Mouse (Mus musculus) heart, postnatal 36 days (tissue): ENCODE measurements around the gene Jun. TPM values are rescaled to one million over a fixed set of nuclear protein-coding genes. Genes with fewer than 3 reads are reported as not detected.
A peak's percentile ranks its signal among the peaks of the same experiment; 100 is the strongest.

Source experiments
- DNase-seq, 2 experiments: peaks; one replicate each; pipeline ENCODE4 v3.0.0; 2021 to 2022
- intact Hi-C: fragments of 180-260 bp; cut with DNase I; formaldehyde crosslinking; loops from one replicate; pipeline ENCODE4 v1.15.1; 2025
- total RNA-seq, 2 experiments: library from RNA; stranded (reverse); gene quantifications; 2 replicates each; pipeline ENCODE4 v1.2.3; 2021

Jun gene
- total RNA-seq, result 10 to 100 TPM; 46.7 to 63.5 TPM

- intact Hi-C loops, result loop anchor here (2.0 to 5.0 kb wide), 7 partner anchors 29 to 690 kb away; partner anchors contain the start of gene Fggy
- peak; percentile 99 for DNase-seq
Observed at GRCm38 (mm10) chr4:95052025-95052899, at the start of gene Jun. Gene Jun, minus strand, starts transcription at chr4:95052222.

- DNase-seq, result no peak
- intact Hi-C loops, result no loop called here
Observed at GRCm38 (mm10) chr4:95101684-95102083, 49.7 kb upstream of the Jun start.

DNA sequence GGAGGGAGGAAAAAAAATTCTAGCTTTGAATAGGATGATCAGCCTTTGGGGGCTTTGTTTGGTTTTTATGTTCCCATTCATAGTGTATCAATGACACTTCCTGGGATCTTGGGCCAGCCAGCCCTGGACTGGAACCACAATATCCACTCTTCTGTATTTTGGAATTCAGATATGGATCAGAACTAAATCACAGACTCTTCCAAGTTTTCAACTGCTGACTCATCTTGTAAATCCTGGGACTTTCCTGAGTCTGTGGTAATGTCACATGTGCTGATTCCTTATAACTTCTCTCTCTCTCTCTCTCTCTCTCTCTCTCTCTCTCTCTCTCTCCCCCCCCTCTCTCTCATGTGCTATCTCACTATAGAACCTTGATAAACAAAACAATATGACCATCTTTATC lies 48.7 kb upstream of the Jun start:
- intact Hi-C loops, result no loop called here
- no peak for DNase-seq

DNA sequence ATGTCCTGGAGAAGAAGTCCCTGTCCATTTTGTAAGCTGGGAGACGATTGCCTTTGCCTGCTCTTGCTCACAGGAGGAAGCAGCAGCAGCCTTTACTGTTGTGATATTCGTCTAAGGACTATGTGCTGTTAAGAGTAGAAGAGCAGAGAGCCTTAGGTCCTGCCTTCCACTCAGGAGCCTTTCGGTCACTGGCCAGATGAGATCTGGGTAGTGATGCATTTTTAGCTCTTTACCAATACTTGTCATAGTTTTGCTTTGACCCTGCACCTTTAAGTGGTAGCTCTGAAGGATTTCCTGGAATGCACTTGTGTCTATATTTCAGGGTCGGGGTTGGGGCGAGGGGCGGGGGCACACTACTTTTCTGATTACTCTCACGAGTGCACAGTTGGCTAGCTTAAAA lies 47.4 kb upstream of the Jun start:
- intact Hi-C loops, result no loop called here
- no peak for DNase-seq

DNA sequence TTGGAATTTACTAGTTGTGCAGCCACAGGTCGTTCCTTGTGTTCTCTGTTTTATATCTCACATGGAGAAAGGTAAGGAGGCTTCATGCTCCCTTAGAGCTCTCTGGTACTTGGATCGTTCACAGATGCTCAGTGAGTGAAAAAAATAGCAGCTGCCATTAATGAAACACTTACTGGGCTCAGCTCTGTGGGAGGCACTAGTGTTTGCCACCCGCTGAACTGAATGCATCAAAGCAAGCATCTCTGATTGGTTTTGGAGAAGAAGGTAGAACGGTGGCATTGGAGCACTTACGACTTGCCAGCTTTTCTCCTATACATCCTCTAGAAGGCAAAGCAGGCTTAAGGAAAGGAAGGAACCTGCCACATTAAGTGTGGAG lies 46.7 kb upstream of the Jun start:
- DNase-seq, result no peak
- intact Hi-C loops, result no loop called here

DNA sequence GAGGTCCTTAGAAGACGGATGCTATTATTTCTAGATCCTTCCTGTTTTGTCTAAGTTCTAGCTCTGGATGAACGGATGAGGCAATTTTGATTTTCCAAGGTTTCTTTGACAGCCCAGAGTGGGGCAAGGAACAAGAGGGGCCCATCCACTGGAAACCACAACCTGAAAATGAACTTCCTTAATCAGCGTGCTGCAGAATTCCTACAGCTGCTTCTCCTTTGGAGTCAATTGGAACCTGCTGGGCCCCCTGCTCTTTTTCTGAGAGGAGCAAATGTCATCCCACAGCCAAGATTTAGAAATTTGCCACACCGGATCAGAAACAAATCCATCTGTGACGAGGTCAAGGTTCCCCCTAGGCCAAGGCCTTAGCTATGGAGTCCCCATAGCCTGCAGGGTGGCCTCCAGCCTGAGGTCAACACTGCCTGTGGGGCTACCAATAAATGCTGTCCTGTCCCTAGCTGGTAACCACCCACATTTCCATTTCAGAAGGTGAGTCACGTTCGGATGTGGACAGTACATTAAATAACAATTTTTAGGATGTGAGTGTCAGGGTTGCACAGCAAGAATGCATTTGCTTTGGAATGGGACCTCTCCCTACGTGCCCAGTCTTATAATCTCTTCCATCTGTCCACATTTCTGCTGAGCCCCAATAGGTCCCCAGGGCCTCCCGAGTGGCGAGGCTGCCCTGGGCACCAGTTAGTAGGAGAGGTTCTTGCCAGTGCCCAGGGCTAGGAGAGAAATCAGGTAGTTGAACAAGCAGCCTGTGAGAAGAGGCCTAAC lies 46.1 kb upstream of the Jun start:
- DNase-seq, result no peak
- intact Hi-C loops, result no loop called here

DNA sequence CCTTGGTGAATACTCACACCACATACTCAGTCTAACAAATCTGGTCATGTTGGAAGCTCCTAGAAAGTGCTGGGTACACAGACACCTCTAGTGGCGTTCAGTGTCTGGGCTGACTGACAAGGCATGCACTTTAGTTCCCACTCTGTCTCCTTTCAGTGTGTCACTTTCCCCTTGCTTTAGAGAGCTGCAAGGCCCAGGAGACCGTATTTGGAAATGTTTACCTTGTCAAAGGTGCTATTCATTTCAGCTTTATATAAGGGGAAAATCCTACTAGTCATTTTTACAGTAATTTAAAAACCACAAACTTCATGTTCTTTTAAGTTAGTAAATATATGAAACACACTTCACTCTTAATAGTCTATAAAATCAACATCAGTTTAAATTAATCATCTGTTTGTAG lies 44.7 kb upstream of the Jun start:
- no peak for DNase-seq
- intact Hi-C loops, result no loop called here

DNA sequence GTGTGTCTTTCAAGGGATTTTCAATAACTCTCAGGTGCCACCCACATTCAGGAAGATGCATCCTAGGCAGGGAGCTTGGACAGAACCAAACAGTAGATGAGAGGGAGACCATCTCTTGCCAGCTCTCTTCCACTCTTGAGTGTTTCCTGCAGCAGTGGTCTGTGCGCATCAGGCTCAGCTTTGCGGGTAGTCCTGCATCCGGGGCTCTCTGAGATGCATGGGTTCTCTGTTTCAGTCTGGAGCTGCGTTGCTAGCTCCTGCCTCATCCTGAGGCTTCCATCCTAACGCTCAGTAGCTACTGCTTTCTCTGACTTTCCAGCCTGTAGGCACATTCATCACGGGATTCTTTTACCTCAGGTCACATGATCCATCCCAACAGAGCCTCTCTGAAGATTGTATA lies 43.9 kb upstream of the Jun start:
- intact Hi-C loops, result loop anchor here (1.0 kb wide), 1 partner anchor 58 kb away; no protein-coding TSS in a partner anchor
- no peak for DNase-seq

DNA sequence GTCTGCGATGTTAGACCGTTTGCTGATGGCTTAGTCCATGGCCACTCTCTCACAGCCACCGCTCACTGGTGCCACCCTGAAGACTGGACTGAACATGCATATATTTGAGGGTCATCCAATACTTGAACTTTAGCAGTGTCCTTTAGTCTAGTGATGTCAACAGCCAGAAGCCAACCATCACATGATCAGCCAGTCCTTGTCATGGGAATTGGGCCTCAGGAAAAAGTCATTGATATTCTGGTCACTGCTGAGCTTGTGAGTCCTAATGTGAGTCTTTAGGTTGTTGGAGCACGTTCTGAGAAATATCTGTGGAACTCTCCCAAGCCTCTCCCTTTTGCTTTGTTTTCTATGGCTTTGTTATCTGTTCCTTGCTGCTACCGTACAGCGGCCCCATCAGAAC lies 43.3 kb upstream of the Jun start:
- intact Hi-C loops, result loop anchor here (1.0 kb wide), 1 partner anchor 59 kb away; no protein-coding TSS in a partner anchor
- no peak for DNase-seq

GRCm38 (mm10) chr4:95094700-95095113 lies 42.7 kb upstream of the Jun start:
- intact Hi-C loops, result loop anchor here (1.0 kb wide), 1 partner anchor 60 kb away; no protein-coding TSS in a partner anchor
- no peak for DNase-seq

- no peak for DNase-seq
- intact Hi-C loops, result no loop called here
Observed at GRCm38 (mm10) chr4:95093615-95094014, 41.6 kb upstream of the Jun start.

- intact Hi-C loops, result no loop called here
- DNase-seq, result no peak
Observed at GRCm38 (mm10) chr4:95092516-95092915, 40.5 kb upstream of the Jun start.

- intact Hi-C loops, result no loop called here
Observed at GRCm38 (mm10) chr4:95091536-95091935, 39.5 kb upstream of the Jun start.

DNA sequence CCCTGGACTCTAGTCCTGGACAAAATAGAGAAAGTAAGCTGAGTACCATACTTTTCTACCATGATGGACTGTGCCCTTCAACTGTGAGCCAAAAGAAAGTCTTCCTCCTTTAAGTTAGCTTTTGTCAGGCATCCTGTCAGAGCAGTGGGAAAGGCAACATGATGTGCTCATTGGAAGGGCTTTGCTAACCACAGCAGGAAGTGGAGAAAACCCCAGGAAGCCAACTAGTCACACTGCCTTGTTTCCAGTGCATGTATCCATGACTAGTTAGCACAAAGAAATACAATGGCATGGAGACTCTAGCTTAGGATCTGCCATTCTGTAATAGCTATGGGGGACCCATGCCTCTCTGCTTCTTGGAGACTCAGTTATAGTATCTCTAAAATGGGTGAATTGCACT lies 37.9 kb upstream of the Jun start:
- intact Hi-C loops, result no loop called here
- no peak for DNase-seq

More at GRCm38 (mm10) chr4:95091536-95091935, 39.5 kb upstream of the Jun start:
- no peak for DNase-seq

DNA sequence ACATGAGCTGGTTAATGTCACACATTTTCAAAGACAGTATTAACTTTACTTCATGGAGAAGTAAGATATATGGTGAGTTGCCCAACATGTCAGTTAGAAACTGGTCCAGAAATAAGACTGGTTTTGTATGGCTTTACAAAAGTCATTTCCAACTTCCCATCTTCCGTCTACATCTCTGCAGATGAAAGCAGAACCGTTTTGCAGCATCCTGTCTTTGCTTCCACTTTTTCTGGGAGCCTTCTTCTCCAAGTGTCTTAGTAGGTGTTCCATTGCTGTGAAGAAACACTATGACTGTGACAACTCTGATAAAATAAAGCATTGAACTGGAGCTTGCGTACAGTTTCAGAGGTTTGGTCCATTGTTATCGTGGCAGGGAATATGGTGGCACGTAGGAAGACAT lies 37.0 kb upstream of the Jun start:
- intact Hi-C loops, result no loop called here
- no peak for DNase-seq

- DNase-seq, result no peak
- intact Hi-C loops, result no loop called here
Observed at GRCm38 (mm10) chr4:95083957-95084356, 31.9 kb upstream of the Jun start.

GRCm38 (mm10) chr4:95083191-95083729 lies 31.2 kb upstream of the Jun start:
- no peak for DNase-seq
- intact Hi-C loops, result no loop called here

GRCm38 (mm10) chr4:95082481-95083088 lies 30.6 kb upstream of the Jun start:
- DNase-seq, result peak; percentile 54 to 63
- intact Hi-C loops, result no loop called here

GRCm38 (mm10) chr4:95081632-95082031 lies 29.6 kb upstream of the Jun start:
- DNase-seq, result peak in 1 of 2 experiments; percentile 29
- intact Hi-C loops, result loop anchor here (2.0 kb wide), 1 partner anchor 29 kb away; the partner anchor contains the start of gene Jun

GRCm38 (mm10) chr4:95078625-95079024 lies 26.6 kb upstream of the Jun start:
- intact Hi-C loops, result no loop called here
- DNase-seq, result no peak

DNA sequence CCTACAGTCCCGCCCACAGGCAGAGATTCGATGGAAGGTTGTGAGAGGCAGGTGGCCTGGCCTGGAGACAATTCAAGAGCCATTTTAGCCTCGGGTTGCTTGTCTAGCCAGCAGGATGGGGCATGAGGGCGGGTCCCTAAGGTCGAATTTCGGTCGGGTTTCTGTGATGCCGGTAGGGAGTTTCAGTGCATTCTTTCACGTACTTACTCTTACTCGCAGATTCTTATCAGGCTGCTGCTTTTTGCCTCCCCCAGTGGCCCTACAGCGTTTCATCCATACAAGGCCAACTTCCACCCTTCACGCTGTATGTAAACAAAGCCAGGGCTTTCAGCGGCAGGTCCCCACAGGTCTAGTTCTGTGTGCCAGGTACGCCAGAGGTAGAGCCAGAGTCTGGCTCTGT lies 24.3 kb upstream of the Jun start:
- intact Hi-C loops, result no loop called here
- no peak for DNase-seq
